Mouse (Mus musculus) left cerebral cortex, adult 2 months (tissue): ENCODE data around the gene Klk7. TPM values are rescaled to one million over a fixed set of nuclear protein-coding genes. Genes with fewer than 3 reads are reported as not detected.

Experiments used
- DNase-seq, 2 experiments: peaks; one replicate each; pipeline ENCODE4 v3.0.0; 2021 to 2022; ENCODE audit warnings: low spot score in 2 of 2, mixed read lengths in 1 of 2; ENCODE audit errors: extremely low spot score in 1 of 2
- H3K27ac ChIP-seq: fragments of 200-600 bp; 2 replicates; pipeline ENCODE4 v1.8.1; 2022
- H3K4me3 ChIP-seq: fragments of 200-600 bp; 2 replicates; pipeline ENCODE4 v1.8.1; 2022
- CTCF ChIP-seq: fragments of 200-600 bp; IDR thresholded peaks from 2 replicates; pipeline ENCODE4 v1.8.1; 2022; ENCODE audit warnings: antibody characterized with exemption, mild to moderate bottlenecking, moderate library complexity
- intact Hi-C: fragments of 180-260 bp; cut with DNase I; formaldehyde crosslinking; loops from one replicate; pipeline ENCODE4 v1.15.1; 2025
- total RNA-seq, 2 experiments: library from RNA; stranded (reverse); gene quantifications; 2 replicates each; pipeline ENCODE4 v1.2.3; 2021

The Klk7 gene
- total RNA-seq, 2 experiments from 2014 or later, result not detected

DNA sequence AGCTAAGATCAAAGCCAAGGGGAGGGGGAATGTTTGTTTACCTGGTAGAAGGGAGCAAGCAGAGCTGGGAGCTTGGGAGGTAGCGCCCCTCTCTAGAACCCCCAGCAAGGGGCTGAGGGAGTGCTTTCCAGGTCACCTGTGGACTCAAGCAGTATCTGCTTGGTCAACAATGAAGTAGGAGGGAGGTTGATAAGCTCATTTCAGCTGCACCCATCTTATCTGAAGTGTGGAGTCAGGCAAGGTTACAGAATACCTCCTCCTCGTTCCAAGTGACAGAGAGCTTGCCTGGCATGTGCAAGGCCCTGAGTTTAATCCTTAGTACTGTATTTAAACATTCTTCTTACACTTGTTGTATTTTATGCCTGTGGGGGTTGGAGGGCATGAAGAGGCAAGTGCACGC is 44.6 kb downstream of the Klk7 start:
- H3K27ac ChIP-seq, result no peak overlapping the region
- intact Hi-C loops, result no loop called here
- DNase-seq, result no peak
- no peak for TF ChIP-seq CTCF
- H3K4me3 ChIP-seq, result no peak overlapping the region

GRCm38 (mm10) chr7:43856307-43856706 is 45.2 kb downstream of the Klk7 start:
- intact Hi-C loops, result no loop called here
- Histone ChIP-seq H3K4me3 (no peak overlapping the region), H3K27ac (no peak overlapping the region)
- DNase-seq, result no peak
- no peak for TF ChIP-seq CTCF

- no peak for TF ChIP-seq CTCF
- Histone ChIP-seq H3K27ac (no peak overlapping the region), H3K4me3 (no peak overlapping the region)
- DNase-seq, result no peak
- intact Hi-C loops, result no loop called here
These were observed 46.4 kb downstream of the Klk7 start for GRCm38 (mm10) chr7:43857501-43857900.

- Histone ChIP-seq H3K4me3 (no peak overlapping the region), H3K27ac (no peak overlapping the region)
- DNase-seq, result no peak
- intact Hi-C loops, result no loop called here
- no peak for TF ChIP-seq CTCF
These were observed 49.3 kb downstream of the Klk7 start for GRCm38 (mm10) chr7:43860411-43860810.

Other genes with a start within 250 kb of the Klk7 start
- 1 to 10 TPM; 5.2 to 5.5 TPM for gene Zfp658, start 249.0 kb upstream of the Klk7 start, total RNA-seq
- 10 to 100 TPM; 14.5 to 16.2 TPM for gene Zfp719, start 231.7 kb upstream of the Klk7 start, total RNA-seq
- gene Zfp819, start 204.1 kb upstream of the Klk7 start, total RNA-seq, result under 1 TPM; 0.16 to 0.25 TPM
- gene Ceacam18, start 176.6 kb upstream of the Klk7 start, total RNA-seq, result not detected
- gene Siglece, start 151.1 kb upstream of the Klk7 start, total RNA-seq, result 1 to 10 TPM; 1.3 to 1.5 TPM
- 1 to 10 TPM; 8.5 to 8.9 TPM for gene Ctu1, start 139.3 kb upstream of the Klk7 start, total RNA-seq
- not detected for gene Klk14, start 120.9 kb upstream of the Klk7 start, total RNA-seq
- gene Klk13, start 98.7 kb upstream of the Klk7 start, total RNA-seq, result not detected
- gene Klk12, start 42.4 kb upstream of the Klk7 start, total RNA-seq, result not detected
- gene Klk11, start 36.7 kb upstream of the Klk7 start, total RNA-seq, result not detected
- not detected for gene Klk10, start 30.3 kb upstream of the Klk7 start, total RNA-seq
- gene Klk9, start 19.4 kb upstream of the Klk7 start, total RNA-seq, result not detected
- 1 to 10 TPM; 2.3 to 3.7 TPM for gene Klk8, start 13.7 kb upstream of the Klk7 start, total RNA-seq
- gene Klk6, start 13.2 kb downstream of the Klk7 start, total RNA-seq, result 1 to 10 TPM in 1 of 2 experiments, not detected in 1; 2.0 TPM
- gene Klk5, start 30.7 kb downstream of the Klk7 start, total RNA-seq, result not detected
- not detected for gene Klk4, start 69.9 kb downstream of the Klk7 start, total RNA-seq
- gene Klk15, start 122.4 kb downstream of the Klk7 start, total RNA-seq, result not detected
- gene Klk1b8, start 139.4 kb downstream of the Klk7 start, total RNA-seq, result not detected
- gene Klk1b1, start 155.5 kb downstream of the Klk7 start, total RNA-seq, result not detected
- gene Klk1b9, start 164.8 kb downstream of the Klk7 start, total RNA-seq, result not detected
- not detected for gene Klk1b11, start 184.6 kb downstream of the Klk7 start, total RNA-seq
- not detected for gene Klk1b26, start 200.9 kb downstream of the Klk7 start, total RNA-seq
- not detected for gene Klk1b27, start 241.0 kb downstream of the Klk7 start, total RNA-seq